Mouse (Mus musculus): ENCODE results near the gene Fgd2. TPM values are rescaled to one million over a fixed set of nuclear protein-coding genes. Genes with fewer than 3 reads are reported as not detected.
A peak's percentile ranks its signal among the peaks of the same experiment; 100 is the strongest.

The Fgd2 gene
- polyA plus RNA-seq, 1 experiment from 2014 or later = 9.8 TPM

DNA sequence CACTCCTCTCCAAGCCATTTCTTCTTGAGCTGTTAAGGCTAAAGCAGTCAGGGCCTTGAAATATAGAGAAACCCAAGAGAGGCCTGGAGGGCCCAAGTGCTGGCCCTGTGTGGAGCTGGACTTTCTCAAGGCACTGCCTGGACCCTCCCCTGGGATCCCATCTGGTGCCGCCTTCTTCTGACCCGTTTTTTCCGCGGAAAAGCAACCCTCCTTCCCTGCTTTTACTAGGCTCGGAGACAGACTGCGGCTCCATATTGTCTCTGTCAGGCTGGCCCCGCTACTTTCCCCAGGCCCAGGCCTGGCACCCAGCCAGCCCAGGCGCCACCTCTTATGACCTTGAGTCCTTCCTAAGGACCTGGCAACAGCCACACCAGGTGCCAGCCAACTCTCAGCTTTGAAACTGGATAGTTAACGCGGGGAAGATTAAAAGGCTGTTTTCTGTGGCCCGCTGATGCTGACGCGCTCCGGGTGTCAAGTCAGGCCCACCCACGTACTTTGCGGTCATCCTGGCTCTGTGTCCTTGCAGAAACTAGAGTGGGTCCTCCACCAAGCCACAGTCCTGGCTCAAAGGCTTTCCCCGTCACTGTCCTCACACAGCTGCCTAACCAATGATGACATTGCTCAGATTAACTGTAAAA lies 4.8 kb upstream of the Fgd2 start:
- Histone ChIP-seq H3K9ac (ENCODE audit: low read depth, low read length) (peak overlapping the region; percentile 58), H3K9me3 (ENCODE audit: control insufficient read depth, low read length) (no peaks in the 10 kb centered on the region), H3K27ac (ENCODE audit: low read length) (peak overlapping the region; percentile 68), H3K4me1 (ENCODE audit: control insufficient read depth, insufficient read depth, low read length) (peaks cover 17% of the 10 kb centered on the region), H3K4me2 (ENCODE audit: low read depth, low read length) (peak overlapping the region; percentile 47), H3K27me3 (replicated peaks; ENCODE audit: control insufficient read depth, insufficient read depth, low read length) (no peaks in the 10 kb centered on the region), H3K36me3 (ENCODE audit: control insufficient read depth, insufficient read depth, low read length) (no peaks in the 10 kb centered on the region), H3K4me3 (ENCODE audit: low read length) (peak overlapping the region; percentile 35; the same call in 1 of the 2 replicates)
- WGBS = 17% methylated on average over 17 of the region's 17 CpGs
- ATAC-seq = peak; percentile 63

DNA sequence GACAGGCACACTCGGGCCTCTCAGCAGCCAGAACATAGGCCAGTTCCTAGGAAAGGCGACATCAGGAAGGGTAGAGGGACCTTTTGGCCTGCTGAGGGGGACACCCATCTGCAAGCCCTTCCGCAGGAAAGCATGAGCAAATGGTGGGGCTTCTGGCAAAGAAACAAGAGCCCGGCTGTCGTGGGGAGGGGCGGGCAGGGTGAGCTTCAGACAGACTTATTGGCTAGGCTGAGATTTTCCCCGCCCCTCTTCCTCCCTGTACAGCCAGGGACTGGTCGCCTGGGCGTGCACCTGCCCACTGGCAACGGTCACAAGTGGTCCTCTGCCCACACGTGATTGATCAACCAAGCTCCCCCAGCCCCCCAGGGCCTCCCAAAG lies 4.2 kb upstream of the Fgd2 start:
- Histone ChIP-seq H3K9ac (ENCODE audit: low read depth, low read length) (peak overlapping the region; percentile 58), H3K27ac (ENCODE audit: low read length) (peak overlapping the region; percentile 68), H3K4me3 (ENCODE audit: low read length) (peak overlapping the region; percentile 35), H3K27me3 (replicated peaks; ENCODE audit: control insufficient read depth, insufficient read depth, low read length) (no peaks in the 10 kb centered on the region), H3K36me3 (ENCODE audit: control insufficient read depth, insufficient read depth, low read length) (no peaks in the 10 kb centered on the region), H3K9me3 (ENCODE audit: control insufficient read depth, low read length) (no peaks in the 10 kb centered on the region), H3K4me1 (ENCODE audit: control insufficient read depth, insufficient read depth, low read length) (peaks cover 19% of the 10 kb centered on the region), H3K4me2 (ENCODE audit: low read depth, low read length) (peak overlapping the region; percentile 47)
- peak; percentile 90 for ATAC-seq
- WGBS = 1% methylated on average over 11 of the region's 11 CpGs

DNA sequence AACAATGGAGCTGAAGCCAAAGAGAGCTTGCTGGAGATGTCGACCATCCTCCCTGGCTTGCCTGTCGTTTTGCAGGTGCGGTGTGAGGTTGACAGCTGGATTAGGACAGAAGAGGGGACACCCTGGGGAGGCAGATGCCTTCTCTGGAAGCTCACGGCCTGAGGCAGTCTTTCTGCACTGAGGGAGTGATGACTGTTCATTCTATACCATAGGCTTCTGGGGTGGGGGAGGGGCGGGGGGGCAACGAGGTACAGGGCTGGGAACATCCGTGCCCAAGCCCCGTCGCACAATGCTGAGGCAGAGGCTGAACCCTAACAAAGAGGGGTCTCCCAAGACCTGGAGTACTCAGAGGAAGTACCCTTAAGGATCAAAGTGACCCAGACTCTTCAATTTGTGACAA lies 3.8 kb upstream of the Fgd2 start:
- Histone ChIP-seq H3K27me3 (replicated peaks; ENCODE audit: control insufficient read depth, insufficient read depth, low read length) (no peaks in the 10 kb centered on the region), H3K36me3 (ENCODE audit: control insufficient read depth, insufficient read depth, low read length) (no peaks in the 10 kb centered on the region), H3K9ac (ENCODE audit: low read depth, low read length) (peak overlapping the region; percentile 58), H3K9me3 (ENCODE audit: control insufficient read depth, low read length) (no peaks in the 10 kb centered on the region), H3K4me1 (ENCODE audit: control insufficient read depth, insufficient read depth, low read length) (peaks cover 19% of the 10 kb centered on the region), H3K27ac (ENCODE audit: low read length) (peak overlapping the region; percentile 33; the same call in 1 of the 2 replicates), H3K4me3 (ENCODE audit: low read length) (peak overlapping the region; percentile 35), H3K4me2 (ENCODE audit: low read depth, low read length) (peak overlapping the region; percentile 47)
- no peak; the same call in 1 of the 2 replicates for ATAC-seq
- 13% methylated on average over 9 of the region's 9 CpGs for WGBS

DNA sequence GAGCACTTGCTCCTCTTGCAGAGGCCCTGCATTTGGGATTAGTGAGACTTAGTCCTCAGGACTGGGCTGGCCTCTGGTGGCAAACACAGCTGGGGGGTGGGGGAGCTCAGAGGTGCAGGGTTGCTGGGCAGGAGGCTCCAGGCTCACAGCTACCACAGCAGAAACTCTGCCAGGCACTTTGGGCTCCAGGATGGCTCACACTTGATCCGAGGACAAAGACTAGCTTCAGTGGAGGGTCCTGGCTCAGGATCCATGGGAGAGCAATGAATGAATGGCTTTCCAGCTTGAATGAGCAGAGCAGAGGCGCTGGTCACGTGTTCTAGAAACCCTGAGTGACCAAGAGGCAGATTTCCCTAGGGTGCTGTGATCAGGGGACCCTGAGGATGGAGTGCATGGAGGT lies 1.8 kb upstream of the Fgd2 start:
- no peak overlapping the region for H3K4me2 ChIP-seq (ENCODE audit: low read depth, low read length)
- no peaks in the 10 kb centered on the region for H3K27me3 ChIP-seq (replicated peaks; ENCODE audit: control insufficient read depth, insufficient read depth, low read length)
- H3K36me3 ChIP-seq (ENCODE audit: control insufficient read depth, insufficient read depth, low read length) = no peaks in the 10 kb centered on the region
- H3K9me3 ChIP-seq (ENCODE audit: control insufficient read depth, low read length) = no peaks in the 10 kb centered on the region
- no peak for ATAC-seq
- no peak overlapping the region for H3K27ac ChIP-seq (ENCODE audit: low read length)
- H3K4me3 ChIP-seq (ENCODE audit: low read length) = no peak overlapping the region
- H3K9ac ChIP-seq (ENCODE audit: low read depth, low read length) = no peak overlapping the region
- H3K4me1 ChIP-seq (ENCODE audit: control insufficient read depth, insufficient read depth, low read length) = peaks cover 19% of the 10 kb centered on the region
- WGBS = 73% methylated on average over 3 of the region's 3 CpGs

DNA sequence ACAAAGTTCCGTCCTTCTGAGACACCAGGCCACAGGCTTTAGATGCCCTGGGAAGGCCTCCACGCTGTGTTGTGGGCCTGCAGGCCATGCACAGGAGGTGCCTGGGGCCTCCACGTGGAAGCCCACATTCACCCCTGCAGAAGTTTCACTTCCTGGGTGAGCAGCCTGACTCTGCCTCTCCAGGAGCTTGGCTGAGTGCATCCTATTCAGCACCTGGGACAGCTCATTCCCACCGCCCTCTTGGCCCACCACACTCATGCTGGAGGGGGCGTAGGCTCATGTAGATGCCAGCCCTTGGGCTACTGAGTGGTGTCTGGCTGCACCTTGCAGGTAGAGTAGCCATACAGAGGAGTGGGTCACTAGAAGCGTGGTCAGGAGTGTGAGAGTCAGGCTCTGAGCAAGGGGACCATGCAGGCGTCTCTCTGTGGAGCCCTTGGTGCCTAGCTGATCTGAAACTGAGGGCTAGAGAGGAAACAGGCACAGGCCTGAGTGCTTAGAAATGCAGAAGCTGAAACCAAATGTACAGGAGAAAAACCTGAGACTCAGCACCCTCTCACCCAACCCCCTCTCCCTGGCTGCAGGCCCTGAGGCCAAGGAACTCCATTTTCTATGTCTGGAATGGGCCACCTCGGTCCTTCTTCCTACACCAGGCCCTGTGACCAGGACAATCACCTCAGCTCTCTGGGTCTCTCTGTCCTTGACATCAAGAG lies 1.4 kb downstream of the Fgd2 start:
- H3K9me3 ChIP-seq (ENCODE audit: control insufficient read depth, low read length) = no peaks in the 10 kb centered on the region
- no peaks in the 10 kb centered on the region for H3K36me3 ChIP-seq (ENCODE audit: control insufficient read depth, insufficient read depth, low read length)
- no peaks in the 10 kb centered on the region for H3K27me3 ChIP-seq (replicated peaks; ENCODE audit: control insufficient read depth, insufficient read depth, low read length)
- H3K9ac ChIP-seq (ENCODE audit: low read depth, low read length) = 0 out of 2 replicates have a peak overlapping the region, but pooled peaks have one; percentile 13
- H3K4me1 ChIP-seq (ENCODE audit: control insufficient read depth, insufficient read depth, low read length) = peaks cover 6% of the 10 kb centered on the region; the same call in 1 of the 2 replicates
- H3K4me2 ChIP-seq (ENCODE audit: low read depth, low read length) = no peak overlapping the region
- H3K4me3 ChIP-seq (ENCODE audit: low read length) = no peak overlapping the region
- no peak overlapping the region for H3K27ac ChIP-seq (ENCODE audit: low read length)
- 48% methylated on average over 8 of the region's 8 CpGs for WGBS
- ATAC-seq = no peak

DNA sequence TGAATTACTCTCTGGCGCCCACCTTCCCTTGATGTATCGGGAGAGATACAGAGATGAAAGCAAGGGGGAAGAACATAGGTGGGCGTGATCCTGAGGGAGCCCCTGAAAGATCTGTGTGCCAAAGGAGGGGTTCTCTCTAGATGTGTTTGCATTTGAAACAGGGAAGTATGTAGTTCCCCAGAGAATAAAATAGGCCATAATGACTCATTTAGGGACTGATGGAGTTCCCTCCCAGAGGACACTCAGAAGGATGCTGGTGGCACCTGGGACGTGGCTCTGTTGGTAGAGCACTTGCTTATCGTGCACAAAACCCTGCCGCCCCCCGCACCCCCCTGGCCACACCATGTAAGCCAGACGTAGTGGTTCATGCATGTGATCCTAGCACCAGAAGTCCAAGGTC lies 2.4 kb downstream of the Fgd2 start:
- 71% methylated on average over 8 of the region's 8 CpGs for WGBS

DNA sequence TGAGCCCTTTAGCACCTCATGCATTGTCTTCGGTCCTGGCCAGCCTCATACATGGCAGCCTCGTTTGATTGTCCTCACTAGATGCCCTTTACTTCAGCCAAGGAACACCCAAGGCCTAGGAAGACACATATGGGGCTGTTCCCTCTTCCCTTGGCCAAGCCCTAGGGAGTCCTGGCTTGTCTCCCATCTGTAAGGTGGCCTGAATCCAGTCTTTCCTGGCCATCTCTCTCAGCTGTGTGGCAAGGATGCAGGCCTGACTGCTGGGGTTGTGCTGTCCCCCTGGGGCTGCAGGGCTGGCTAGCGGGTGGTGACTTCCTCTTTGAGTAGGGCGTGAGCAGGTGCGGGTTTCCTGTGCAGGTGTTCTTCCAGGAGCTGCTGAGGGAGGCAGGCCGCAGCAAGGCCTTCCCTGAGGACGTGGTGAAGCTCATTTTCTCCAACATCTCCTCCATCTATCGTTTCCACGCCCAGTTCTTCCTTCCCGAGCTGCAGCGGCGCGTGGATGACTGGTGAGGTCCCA lies 4.4 kb downstream of the Fgd2 start:
- Histone ChIP-seq H3K4me2 (ENCODE audit: low read depth, low read length) (no peak overlapping the region), H3K27ac (ENCODE audit: low read length) (no peak overlapping the region), H3K4me1 (ENCODE audit: control insufficient read depth, insufficient read depth, low read length) (peaks cover 9% of the 10 kb centered on the region; the same call in 1 of the 2 replicates), H3K27me3 (replicated peaks; ENCODE audit: control insufficient read depth, insufficient read depth, low read length) (no peaks in the 10 kb centered on the region), H3K9ac (ENCODE audit: low read depth, low read length) (no peak overlapping the region), H3K36me3 (ENCODE audit: control insufficient read depth, insufficient read depth, low read length) (no peaks in the 10 kb centered on the region), H3K4me3 (ENCODE audit: low read length) (no peak overlapping the region), H3K9me3 (ENCODE audit: control insufficient read depth, low read length) (no peaks in the 10 kb centered on the region)
- 89% methylated on average over 13 of the region's 13 CpGs for WGBS
- ATAC-seq = no peak

More for the DNA sequence above, 2.4 kb downstream of the Fgd2 start:
- Histone ChIP-seq H3K36me3 (ENCODE audit: control insufficient read depth, insufficient read depth, low read length) (no peaks in the 10 kb centered on the region), H3K9ac (ENCODE audit: low read depth, low read length) (no peak overlapping the region), H3K27ac (ENCODE audit: low read length) (no peak overlapping the region), H3K4me3 (ENCODE audit: low read length) (no peak overlapping the region), H3K4me2 (ENCODE audit: low read depth, low read length) (no peak overlapping the region), H3K27me3 (replicated peaks; ENCODE audit: control insufficient read depth, insufficient read depth, low read length) (no peaks in the 10 kb centered on the region), H3K4me1 (ENCODE audit: control insufficient read depth, insufficient read depth, low read length) (peaks cover 6% of the 10 kb centered on the region; the same call in 1 of the 2 replicates), H3K9me3 (ENCODE audit: control insufficient read depth, low read length) (no peaks in the 10 kb centered on the region)
- ATAC-seq = no peak

DNA sequence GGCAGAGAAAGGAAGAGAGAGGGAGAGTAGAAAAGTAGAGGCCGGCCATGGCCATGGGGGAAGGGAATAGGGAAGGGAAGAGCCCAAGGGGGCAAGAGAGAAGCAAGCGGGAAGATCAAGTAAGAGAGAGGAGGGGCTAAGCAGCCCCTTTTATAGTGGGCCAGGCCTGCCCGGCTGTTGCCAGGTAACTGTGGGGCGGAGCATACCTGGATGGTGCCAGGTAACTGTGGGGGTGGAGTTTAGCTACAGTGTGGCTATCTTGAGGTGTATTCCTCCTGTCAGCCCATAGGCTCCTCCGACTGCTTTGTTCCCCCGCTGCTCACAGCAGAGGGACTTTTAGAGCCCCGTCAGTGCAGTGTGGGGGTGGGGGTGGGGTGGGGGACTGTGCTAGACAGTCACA lies 8.0 kb downstream of the Fgd2 start:
- H3K27me3 ChIP-seq (replicated peaks; ENCODE audit: control insufficient read depth, insufficient read depth, low read length) = no peaks in the 10 kb centered on the region
- peak; percentile 81 for ATAC-seq
- H3K4me1 ChIP-seq (ENCODE audit: control insufficient read depth, insufficient read depth, low read length) = 0 out of 2 replicates have a peak, but pooled peaks cover 3% of the 10 kb centered on the region
- WGBS = 15% methylated on average over 7 of the region's 7 CpGs
- no peaks in the 10 kb centered on the region for H3K36me3 ChIP-seq (ENCODE audit: control insufficient read depth, insufficient read depth, low read length)
- peak overlapping the region; percentile 57; the same call in 1 of the 2 replicates for H3K9ac ChIP-seq (ENCODE audit: low read depth, low read length)
- no peak overlapping the region for H3K27ac ChIP-seq (ENCODE audit: low read length)
- H3K9me3 ChIP-seq (ENCODE audit: control insufficient read depth, low read length) = no peaks in the 10 kb centered on the region
- peak overlapping the region; percentile 48 for H3K4me2 ChIP-seq (ENCODE audit: low read depth, low read length)
- H3K4me3 ChIP-seq (ENCODE audit: low read length) = peak overlapping the region; percentile 34

DNA sequence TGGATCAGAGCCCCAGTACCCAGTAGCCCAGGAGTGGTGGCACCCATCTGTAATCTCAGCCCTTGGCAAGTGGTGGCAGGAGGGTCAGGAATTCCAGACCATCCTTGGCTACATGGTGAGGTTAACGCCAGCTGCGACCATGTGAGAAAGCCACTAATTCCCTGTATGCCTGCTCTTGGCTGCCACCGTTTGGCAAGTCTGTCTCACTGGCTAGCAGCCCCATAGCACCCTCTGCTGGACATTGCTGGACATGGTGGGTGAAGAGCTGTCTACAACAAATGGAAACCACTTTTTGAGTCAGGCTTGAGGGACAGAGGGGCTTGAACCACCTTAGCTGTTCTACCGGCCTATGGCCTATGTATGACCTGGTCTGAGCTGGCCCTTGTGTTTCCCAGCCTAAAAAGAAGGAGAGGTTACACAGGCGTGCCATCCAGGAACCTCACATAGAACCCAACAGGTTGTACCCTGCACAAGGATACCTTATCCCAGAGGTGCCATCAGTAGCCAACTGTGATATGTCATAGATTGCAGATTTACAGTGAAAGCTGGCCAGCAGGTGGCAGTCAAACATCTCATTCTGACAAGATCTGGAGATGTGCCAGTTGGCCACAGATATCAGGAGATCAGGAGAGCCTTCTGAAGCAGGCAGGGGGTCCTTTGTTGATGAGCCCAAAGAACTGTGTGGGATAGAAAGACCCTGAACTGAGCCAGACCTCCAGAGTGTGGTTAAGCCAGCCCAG lies 10.4 kb downstream of the Fgd2 start:
- H3K27me3 ChIP-seq (replicated peaks; ENCODE audit: control insufficient read depth, insufficient read depth, low read length) = no peaks in the 10 kb centered on the region
- no peak for ATAC-seq
- no peaks in the 10 kb centered on the region for H3K36me3 ChIP-seq (ENCODE audit: control insufficient read depth, insufficient read depth, low read length)
- 6% methylated on average over 5 of the region's 5 CpGs for WGBS
- 0 out of 2 replicates have a peak, but pooled peaks cover 3% of the 10 kb centered on the region for H3K4me1 ChIP-seq (ENCODE audit: control insufficient read depth, insufficient read depth, low read length)
- H3K9ac ChIP-seq (ENCODE audit: low read depth, low read length) = no peak overlapping the region
- no peak overlapping the region for H3K4me3 ChIP-seq (ENCODE audit: low read length)
- H3K4me2 ChIP-seq (ENCODE audit: low read depth, low read length) = no peak overlapping the region
- H3K27ac ChIP-seq (ENCODE audit: low read length) = no peak overlapping the region
- H3K9me3 ChIP-seq (ENCODE audit: control insufficient read depth, low read length) = no peaks in the 10 kb centered on the region
